Mouse (Mus musculus) embryo, embryonic 11 days (tissue): ENCODE data around the gene Prph.

Experiments
- DNase-seq: peaks from one replicate; pipeline ENCODE4 v3.0.0-alpha.2; 2015

Gene Prph

GRCm38 (mm10) chr15:99078181-99078910 lies 23.4 kb downstream of the Prph start:
- no peak for DNase-seq

- DNase-seq, result no peak
Observed at GRCm38 (mm10) chr15:99079804-99080203, 24.8 kb downstream of the Prph start.

GRCm38 (mm10) chr15:99082322-99082721 lies 27.3 kb downstream of the Prph start:
- DNase-seq, result no peak

- no peak for DNase-seq
Observed at GRCm38 (mm10) chr15:99082840-99083239, 27.9 kb downstream of the Prph start.

- peak; percentile 61 for DNase-seq
Observed at GRCm38 (mm10) chr15:99083258-99083657, 28.3 kb downstream of the Prph start.

- DNase-seq, result peak; percentile 42
Observed at GRCm38 (mm10) chr15:99083867-99084557, 29.0 kb downstream of the Prph start.

- DNase-seq, result no peak
Observed at GRCm38 (mm10) chr15:99084618-99085017, 29.6 kb downstream of the Prph start.

- DNase-seq, result no peak
Observed at GRCm38 (mm10) chr15:99085997-99086396, 31.0 kb downstream of the Prph start.

- DNase-seq, result peak; percentile 65
Observed at GRCm38 (mm10) chr15:99087253-99088075, 32.5 kb downstream of the Prph start, which contains the start of gene C1ql4. C1ql4 (minus strand) TSS chr15:99087817.

GRCm38 (mm10) chr15:99088292-99088691 lies 33.3 kb downstream of the Prph start:
- DNase-seq, result peak; percentile 90

GRCm38 (mm10) chr15:99089069-99089468 lies 34.1 kb downstream of the Prph start:
- peak; percentile 45 for DNase-seq

GRCm38 (mm10) chr15:99092870-99093269 lies 37.9 kb downstream of the Prph start, which contains the start of gene Dnajc22:
Dnajc22 (plus strand) TSS chr15:99093170.
- DNase-seq, result peak; percentile 18

GRCm38 (mm10) chr15:99093291-99094258 lies 38.6 kb downstream of the Prph start:
- peak; percentile 88 for DNase-seq

GRCm38 (mm10) chr15:99094631-99095270 lies 39.8 kb downstream of the Prph start:
- DNase-seq, result peak; percentile 79

- DNase-seq, result no peak
Observed at GRCm38 (mm10) chr15:99095356-99095755, 40.4 kb downstream of the Prph start.

- no peak for DNase-seq
Observed at GRCm38 (mm10) chr15:99096061-99096793, 41.3 kb downstream of the Prph start.

- peak; percentile 74 for DNase-seq
Observed at GRCm38 (mm10) chr15:99096831-99097500, 42.0 kb downstream of the Prph start.

GRCm38 (mm10) chr15:99097840-99098492 lies 43.0 kb downstream of the Prph start:
- DNase-seq, result peak; percentile 66

GRCm38 (mm10) chr15:99098493-99098861 lies 43.5 kb downstream of the Prph start:
- peak; percentile 36 for DNase-seq

GRCm38 (mm10) chr15:99099139-99099556 lies 44.2 kb downstream of the Prph start:
- peak; percentile 74 for DNase-seq
